Mouse (Mus musculus) kidney, adult 11 months (tissue): ENCODE measurements around the gene Malrd1.
"Not testable (repeated sequence)": the region's sequence is repeated elsewhere in the genome, so short reads cannot be mapped to it uniquely, and the experiment has no call there.

ENCODE experiments used
- DNase-seq: peaks from one replicate; pipeline ENCODE4 v3.0.0; 2022

Malrd1 gene

GRCm38 (mm10) chr2:15526241-15526924 lies at the start of gene Malrd1:
Gene Malrd1 (plus strand): TSS chr2:15526479.
- no peak for DNase-seq

- no peak for DNase-seq
Measured at GRCm38 (mm10) chr2:15538643-15539042, 12.4 kb downstream of the Malrd1 start.

DNA sequence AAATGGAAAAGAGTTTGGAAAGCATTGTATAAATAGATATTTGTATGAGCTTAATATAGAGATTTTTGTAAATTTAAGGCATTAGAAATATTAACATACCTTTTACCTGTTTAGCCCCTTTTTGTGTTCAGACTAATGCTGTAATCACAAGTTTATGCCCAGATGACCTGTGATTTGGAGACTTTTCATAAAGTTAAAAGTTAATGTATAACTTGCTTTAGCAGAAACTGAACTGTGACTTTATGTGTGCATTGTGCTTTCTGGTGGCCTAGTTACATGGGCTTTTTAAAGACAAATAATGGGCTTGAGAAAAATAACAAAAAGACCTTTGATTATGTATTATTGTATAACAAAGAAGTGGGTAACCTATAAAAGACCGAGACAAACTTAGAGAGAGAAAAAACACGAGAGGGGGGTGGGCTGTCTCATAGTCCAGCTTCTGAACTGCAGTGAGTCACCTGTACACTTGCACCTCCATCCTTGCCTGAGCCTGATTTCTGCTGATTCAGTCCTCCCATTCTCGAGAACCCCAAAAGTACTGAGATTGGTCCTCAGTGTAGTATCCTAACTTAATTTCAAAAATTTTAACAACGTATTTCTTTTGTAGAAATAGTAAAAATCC lies 87.2 kb downstream of the Malrd1 start:
- DNase-seq = no peak

DNA sequence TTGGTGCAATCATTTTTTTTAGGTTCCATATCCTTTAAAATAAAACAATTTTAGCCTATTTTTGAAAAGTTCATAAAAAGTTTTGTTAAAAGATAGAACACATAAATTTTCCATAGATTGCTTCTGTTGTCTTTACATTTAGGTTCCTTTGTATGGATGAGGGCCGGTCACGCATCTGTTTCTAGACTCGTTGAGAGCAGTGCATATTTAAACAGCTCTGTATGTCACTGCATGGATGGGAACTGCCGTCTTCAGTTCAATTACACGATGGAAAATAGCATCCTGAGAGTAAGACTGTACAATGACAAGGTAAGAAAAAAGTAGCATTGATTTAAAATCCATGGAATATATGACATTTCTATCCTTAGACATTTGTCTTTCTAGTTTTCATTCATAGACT lies 87.7 kb downstream of the Malrd1 start:
- DNase-seq = no peak

DNA sequence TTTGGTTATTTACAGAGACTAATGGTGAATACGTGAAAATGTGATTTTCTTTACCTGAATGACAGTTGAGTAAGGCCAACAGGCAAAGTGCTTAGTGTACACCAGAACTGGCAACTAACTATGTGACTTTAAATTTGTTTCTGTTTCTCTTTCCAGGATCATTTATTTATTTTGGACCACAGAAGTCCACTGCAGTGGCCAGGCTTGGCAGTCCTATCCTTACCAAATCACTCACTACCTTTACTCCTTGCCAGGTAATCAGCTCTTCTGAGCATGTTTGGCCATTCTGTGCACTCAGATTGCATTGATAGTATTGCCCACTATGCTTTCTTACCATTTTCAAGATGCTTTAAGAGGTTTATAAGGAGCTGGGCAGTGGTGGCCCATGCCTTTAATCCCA lies 109.5 kb downstream of the Malrd1 start:
- DNase-seq = no peak

GRCm38 (mm10) chr2:15643864-15644263 lies 117.6 kb downstream of the Malrd1 start:
- DNase-seq = no peak

- no peak for DNase-seq
Measured at GRCm38 (mm10) chr2:15656388-15656787, 130.1 kb downstream of the Malrd1 start.

DNA sequence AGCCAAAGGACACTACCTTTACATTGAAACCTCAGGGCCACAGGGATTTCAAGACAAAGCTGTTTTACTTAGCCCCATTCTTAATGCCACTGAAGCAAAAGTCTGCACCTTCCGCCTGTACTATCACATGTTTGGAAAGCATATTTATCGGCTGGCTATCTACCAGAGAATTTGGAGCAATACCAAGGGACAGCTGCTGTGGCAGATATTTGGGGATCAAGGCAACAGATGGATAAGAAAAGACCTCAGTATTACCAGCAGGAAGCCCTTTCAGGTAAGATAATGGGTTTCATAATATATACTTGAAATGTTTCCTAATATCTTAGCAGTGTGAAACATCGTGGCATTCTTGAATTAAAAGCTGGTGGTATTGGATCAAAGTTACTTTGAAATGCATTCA lies 176.7 kb downstream of the Malrd1 start:
- DNase-seq = no peak

DNA sequence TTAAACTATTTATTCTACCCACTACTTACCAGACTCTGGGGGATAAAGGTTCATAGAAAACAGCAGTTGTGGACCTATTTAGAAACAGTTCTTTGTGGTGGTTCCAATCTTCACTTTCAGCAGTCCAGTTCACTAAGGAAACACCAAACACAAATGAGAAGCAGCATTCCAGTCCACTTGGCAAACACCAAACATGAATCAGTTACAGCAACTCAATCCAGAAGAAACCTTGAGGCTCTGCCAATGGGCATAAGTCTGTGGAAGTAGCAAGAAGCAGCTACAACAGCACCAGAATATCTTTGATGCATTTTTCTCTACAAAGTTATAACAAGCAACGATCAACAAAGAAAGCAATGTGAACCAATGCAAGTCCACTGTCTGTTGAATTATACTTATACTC lies 214.7 kb downstream of the Malrd1 start:
- no peak for DNase-seq

GRCm38 (mm10) chr2:15744979-15745688 lies 218.9 kb downstream of the Malrd1 start:
- DNase-seq = no peak

DNA sequence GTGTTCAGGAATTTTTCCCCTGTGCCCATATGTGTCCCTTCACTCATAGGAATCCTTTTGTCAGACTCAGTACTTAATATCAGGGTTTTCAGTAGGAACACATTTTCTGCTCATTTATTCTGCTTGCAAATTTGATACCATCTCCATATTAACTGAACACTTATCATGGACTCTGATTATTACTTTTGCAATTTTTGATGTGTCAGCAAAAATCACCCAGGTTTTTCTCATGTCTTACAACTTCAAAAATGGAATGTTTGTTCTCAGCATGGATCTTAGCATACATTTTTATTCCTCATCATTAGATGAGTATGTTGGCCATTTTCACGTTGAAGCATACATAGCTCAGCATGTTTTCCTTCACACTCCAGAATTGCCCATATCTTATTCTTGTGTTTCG lies 258.5 kb downstream of the Malrd1 start:
- no peak for DNase-seq

GRCm38 (mm10) chr2:15815724-15816123 lies 289.4 kb downstream of the Malrd1 start:
- no peak for DNase-seq

- DNase-seq = no peak
Measured at GRCm38 (mm10) chr2:15869380-15869779, 343.1 kb downstream of the Malrd1 start.

GRCm38 (mm10) chr2:15893418-15894120 lies 367.3 kb downstream of the Malrd1 start:
- DNase-seq = no peak

DNA sequence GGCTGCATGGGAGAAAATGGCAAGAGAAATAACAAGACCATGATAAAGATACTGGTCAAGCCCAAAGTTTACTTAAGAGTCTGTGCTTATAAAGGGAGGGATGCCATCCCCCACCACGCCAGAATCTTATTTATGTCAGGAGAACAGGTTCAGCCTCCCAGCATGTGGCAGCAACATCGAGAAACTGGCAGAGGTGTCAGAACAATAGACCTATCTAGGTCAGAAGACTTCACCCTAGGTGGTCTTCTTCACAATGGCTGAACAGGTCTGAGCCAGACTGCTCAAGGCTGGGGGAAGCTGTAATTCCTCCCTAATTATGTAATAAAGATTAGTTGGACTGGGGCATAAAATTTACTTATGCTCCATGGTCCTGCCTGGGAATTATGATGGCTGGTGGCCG lies 399.2 kb downstream of the Malrd1 start:
- DNase-seq = no peak

DNA sequence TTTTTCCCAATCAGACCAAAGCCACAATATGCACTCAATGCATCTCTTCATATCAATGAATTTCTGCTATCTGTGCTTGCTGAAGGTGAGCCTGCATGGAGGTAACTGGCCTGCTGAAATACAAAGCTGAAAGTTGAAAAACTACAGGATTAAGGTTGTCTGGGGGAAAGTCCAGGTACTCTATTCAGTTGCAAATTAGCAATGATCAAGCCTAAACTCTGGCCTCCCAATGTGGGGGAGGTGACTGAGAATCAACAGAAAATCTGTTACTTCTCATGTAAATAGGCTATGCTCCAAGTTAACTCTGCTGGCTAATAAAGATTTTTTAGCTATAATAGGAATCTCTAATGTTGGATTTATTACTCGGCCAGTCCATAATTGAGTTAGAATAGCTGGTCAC lies 399.8 kb downstream of the Malrd1 start:
- no peak for DNase-seq

DNA sequence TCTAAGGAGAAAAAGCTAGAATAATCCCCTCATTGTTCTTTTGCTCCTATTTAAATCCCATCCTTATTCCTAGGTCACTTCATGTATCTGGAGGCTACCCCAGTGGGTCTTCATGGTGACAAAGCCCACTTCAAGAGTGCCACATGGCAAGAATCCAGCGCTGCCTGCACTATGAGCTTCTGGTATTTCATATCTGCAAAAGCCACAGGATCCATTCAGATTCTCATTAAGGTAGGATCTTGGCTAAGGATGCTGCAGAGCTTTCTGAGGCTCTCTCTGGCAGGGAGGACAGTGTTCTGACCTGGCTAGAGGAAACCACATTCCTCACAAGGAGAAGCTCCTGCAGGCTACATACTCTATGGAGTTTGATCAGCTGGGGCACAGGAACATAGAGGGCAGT lies 405.2 kb downstream of the Malrd1 start:
- DNase-seq = no peak

DNA sequence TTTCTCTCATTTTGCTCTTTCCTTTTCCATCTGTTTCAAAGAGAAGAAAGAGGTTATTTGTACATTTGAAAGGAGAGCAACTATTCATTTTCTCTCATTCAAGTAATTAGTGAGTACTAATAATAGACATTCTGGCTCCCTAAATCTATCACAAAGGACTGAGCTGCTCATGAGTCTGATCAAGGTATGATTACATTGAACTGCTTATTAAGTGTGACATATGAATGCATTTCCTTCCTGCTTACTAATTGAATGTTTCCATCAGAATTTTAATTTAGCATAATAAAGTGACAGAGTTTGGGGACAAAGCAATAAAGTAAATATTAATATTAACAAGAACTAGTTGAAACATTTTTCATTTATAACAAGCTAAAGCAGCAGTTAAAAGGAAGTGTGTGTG lies 405.6 kb downstream of the Malrd1 start:
- DNase-seq = no peak

DNA sequence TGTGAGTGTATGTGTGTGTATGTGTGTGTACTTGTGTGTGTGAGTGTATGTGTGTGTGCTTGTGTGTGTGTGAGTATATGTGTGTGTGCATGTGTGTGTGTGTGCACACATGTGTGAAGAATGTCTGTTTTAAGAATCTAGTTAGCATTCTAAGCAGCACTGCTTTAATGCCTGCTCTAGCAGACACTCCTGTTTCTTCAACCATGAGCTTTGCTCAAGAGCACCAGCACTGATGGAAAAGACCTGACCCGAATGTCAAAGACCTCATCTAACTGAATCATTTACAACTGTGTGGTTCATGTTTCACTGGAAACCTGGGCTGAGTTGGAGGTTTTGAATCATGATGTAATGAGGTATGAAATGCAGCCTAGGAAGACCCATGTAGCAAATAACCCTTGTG lies 406.1 kb downstream of the Malrd1 start:
- DNase-seq = no peak

- DNase-seq = no peak
Measured at GRCm38 (mm10) chr2:16002925-16003324, 476.6 kb downstream of the Malrd1 start.

DNA sequence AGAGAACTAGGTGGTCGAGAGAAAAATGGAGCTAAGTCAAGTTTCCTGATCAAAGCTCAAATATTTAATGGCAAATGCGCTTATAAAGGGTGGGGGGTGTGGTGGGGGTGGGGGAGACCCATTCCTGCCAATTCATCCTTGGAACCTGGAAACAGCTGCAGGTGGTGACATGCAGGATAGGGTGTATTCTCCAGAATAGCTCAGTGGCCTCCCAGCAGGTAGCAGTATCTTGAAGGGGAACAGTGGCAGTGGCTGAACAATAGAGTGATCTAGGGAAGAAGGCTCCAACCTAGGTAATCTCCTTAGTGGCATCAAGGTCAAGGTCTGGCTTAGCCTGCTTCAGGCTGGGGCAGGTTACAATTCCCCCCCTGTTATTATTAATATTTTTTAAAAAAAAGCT lies 490.8 kb downstream of the Malrd1 start:
- not testable (repeated sequence) for DNase-seq

GRCm38 (mm10) chr2:16017719-16018118 lies 491.4 kb downstream of the Malrd1 start:
- DNase-seq = not testable (repeated sequence)

- no peak for DNase-seq
Measured at GRCm38 (mm10) chr2:16029752-16030151, 503.5 kb downstream of the Malrd1 start.

GRCm38 (mm10) chr2:16031559-16031958 lies 505.3 kb downstream of the Malrd1 start:
- no peak for DNase-seq
